Mouse (Mus musculus) embryonic facial prominence, embryonic 10.5 days (tissue): ENCODE measurements around the gene Erc2. TPM values are rescaled to one million over a fixed set of nuclear protein-coding genes. Genes with fewer than 3 reads are reported as not detected.
A peak's percentile ranks its signal among the peaks of the same experiment; 100 is the strongest.

ENCODE experiments used
- DNase-seq: peaks from one replicate; pipeline ENCODE4 v3.0.0-alpha.2; 2017; ENCODE audit warnings: low spot score
- H3K27ac ChIP-seq: fragments of 300-500 bp; sonication (generic); replicated peaks from 2 replicates; pipeline ENCODE4 v1.5.1; 2016; ENCODE audit warnings: mild to moderate bottlenecking
- H3K27me3 ChIP-seq: fragments of 300-500 bp; sonication (generic); replicated peaks from 2 replicates; pipeline ENCODE4 v1.6.1; 2016; ENCODE audit warnings: low read depth, mild to moderate bottlenecking; ENCODE audit not compliant: poor library complexity, severe bottlenecking
- H3K36me3 ChIP-seq: fragments of 300-500 bp; sonication (generic); replicated peaks from 2 replicates; pipeline ENCODE4 v1.6.1; 2016; ENCODE audit warnings: mild to moderate bottlenecking, moderate library complexity
- H3K4me1 ChIP-seq: fragments of 300-500 bp; sonication (generic); 2 replicates; pipeline ENCODE4 v1.6.1; 2016
- H3K4me3 ChIP-seq: fragments of 300-500 bp; sonication (generic); 2 replicates; pipeline ENCODE4 v1.5.1; 2016; ENCODE audit warnings: mild to moderate bottlenecking, moderate library complexity
- H3K9me3 ChIP-seq: fragments of 300-500 bp; sonication (generic); 2 replicates; pipeline ENCODE4 v1.6.1; 2016; ENCODE audit warnings: mild to moderate bottlenecking
- WGBS: fragments of 180-500 bp; shearing (Covaris S2); methylation state at CpG from one replicate; pipeline ENCODE4 v1.1.7; 2016; 5-methylcytosine and 5-hydroxymethylcytosine counted together
- polyA plus RNA-seq: library from polyadenylated mRNA; unstranded; fragments of >200 nt; fragmentation: Nextera tagmentation; extraction: Ambion mirVana; gene quantifications from 2 replicates; pipeline ENCODE4 v1.2.1, GENCODE M21; 2016

Gene Erc2
- polyA plus RNA-seq, 1 experiment from 2014 or later = 7.2 TPM

- H3K4me3 ChIP-seq = no peak overlapping the region
- no peaks in the 10 kb centered on the region for H3K36me3 ChIP-seq
- H3K27me3 ChIP-seq = no peaks in the 10 kb centered on the region
- WGBS = 85% methylated on average over 1 of the region's 1 CpGs
- H3K9me3 ChIP-seq = no peaks in the 10 kb centered on the region
- no peak for DNase-seq
- H3K27ac ChIP-seq = no peak overlapping the region
- H3K4me1 ChIP-seq = peaks cover 15% of the 10 kb centered on the region
Measured at GRCm38 (mm10) chr14:27933533-27933932, 311.3 kb downstream of the Erc2 start.

DNA sequence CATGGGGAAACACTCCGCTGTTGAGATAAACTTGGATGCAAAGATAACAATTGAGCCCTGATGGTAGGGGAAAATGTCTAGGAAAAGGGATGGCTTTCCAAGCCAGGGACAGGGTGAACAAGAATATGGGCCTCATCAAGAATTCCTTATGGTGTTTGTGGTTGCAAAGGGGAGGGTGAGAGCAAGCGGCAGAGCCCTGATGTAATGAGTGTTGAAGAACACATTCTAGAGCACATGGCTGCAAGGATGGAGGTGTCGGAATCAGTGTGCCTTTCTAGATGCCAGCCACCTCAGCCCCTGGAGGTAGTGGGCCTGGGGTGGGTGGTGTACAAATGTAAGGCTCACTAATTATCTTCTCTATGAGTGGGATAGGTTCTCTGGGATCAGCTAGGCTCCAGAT is 313.5 kb downstream of the Erc2 start:
- WGBS = 94% methylated on average over 3 of the region's 3 CpGs
- Histone ChIP-seq H3K4me3 (no peak overlapping the region), H3K27ac (no peak overlapping the region), H3K36me3 (no peaks in the 10 kb centered on the region), H3K27me3 (no peaks in the 10 kb centered on the region), H3K4me1 (peaks cover 19% of the 10 kb centered on the region), H3K9me3 (no peaks in the 10 kb centered on the region)
- DNase-seq = no peak

DNA sequence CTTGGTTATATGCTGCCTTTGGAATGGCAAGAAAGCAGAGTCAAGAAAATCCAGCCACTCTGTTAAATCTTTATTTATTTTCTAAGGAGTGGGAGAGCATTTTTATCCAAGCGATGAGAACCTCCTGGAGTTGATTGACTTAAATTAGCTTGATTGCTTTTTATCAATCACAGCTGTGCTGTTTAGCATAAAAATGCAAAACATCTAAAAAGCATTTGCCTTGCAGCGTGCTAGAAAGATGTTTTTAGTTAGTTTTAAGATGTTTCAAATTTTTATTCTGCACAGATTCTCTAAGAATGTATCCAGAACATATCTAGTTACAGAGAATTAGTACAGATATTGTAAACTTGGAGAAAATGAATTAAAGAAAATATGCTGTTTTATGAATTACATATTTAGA is 315.7 kb downstream of the Erc2 start:
- Histone ChIP-seq H3K36me3 (no peaks in the 10 kb centered on the region), H3K27ac (no peak overlapping the region), H3K27me3 (no peaks in the 10 kb centered on the region), H3K9me3 (no peaks in the 10 kb centered on the region), H3K4me3 (no peak overlapping the region), H3K4me1 (peaks cover 19% of the 10 kb centered on the region)
- DNase-seq = no peak
- 37% methylated on average over 2 of the region's 2 CpGs for WGBS

GRCm38 (mm10) chr14:27945276-27945675 is 323.0 kb downstream of the Erc2 start:
- peaks cover 8% of the 10 kb centered on the region for H3K4me1 ChIP-seq
- H3K9me3 ChIP-seq = no peaks in the 10 kb centered on the region
- no peak for DNase-seq
- WGBS = 32% methylated on average over 1 of the region's 1 CpGs
- H3K27ac ChIP-seq = no peak overlapping the region
- no peak overlapping the region for H3K4me3 ChIP-seq
- no peaks in the 10 kb centered on the region for H3K27me3 ChIP-seq
- no peaks in the 10 kb centered on the region for H3K36me3 ChIP-seq

DNA sequence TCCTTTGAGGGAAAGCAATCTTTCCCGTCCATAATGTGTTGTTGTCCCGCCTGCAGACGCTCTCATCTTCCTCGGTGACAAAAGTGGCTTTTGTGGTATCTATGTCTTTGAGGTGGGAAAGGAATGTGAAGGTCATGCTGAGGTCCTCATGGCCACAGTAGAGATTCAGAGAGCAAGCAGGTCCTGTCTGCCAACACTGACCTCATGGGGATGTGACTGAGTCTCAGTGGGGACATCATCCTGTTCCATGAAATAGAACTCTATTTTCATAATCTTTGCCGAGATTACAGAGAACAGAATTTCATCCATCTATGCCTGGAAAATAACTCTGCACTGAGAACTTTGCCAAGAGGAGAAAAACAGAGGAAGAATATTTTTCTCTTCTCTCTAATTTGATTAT is 324.0 kb downstream of the Erc2 start:
- Histone ChIP-seq H3K27ac (no peak overlapping the region), H3K4me1 (peaks cover 8% of the 10 kb centered on the region), H3K4me3 (no peak overlapping the region), H3K9me3 (no peaks in the 10 kb centered on the region), H3K36me3 (no peaks in the 10 kb centered on the region), H3K27me3 (no peaks in the 10 kb centered on the region)
- no peak for DNase-seq
- WGBS = 42% methylated on average over 5 of the region's 5 CpGs

GRCm38 (mm10) chr14:27948391-27948790 is 326.2 kb downstream of the Erc2 start:
- H3K36me3 ChIP-seq = no peaks in the 10 kb centered on the region
- H3K4me3 ChIP-seq = no peak overlapping the region
- H3K27me3 ChIP-seq = no peaks in the 10 kb centered on the region
- H3K9me3 ChIP-seq = no peaks in the 10 kb centered on the region
- peak; percentile 46 for DNase-seq
- peaks cover 8% of the 10 kb centered on the region for H3K4me1 ChIP-seq
- H3K27ac ChIP-seq = no peak overlapping the region
- 69% methylated on average over 8 of the region's 8 CpGs for WGBS

DNA sequence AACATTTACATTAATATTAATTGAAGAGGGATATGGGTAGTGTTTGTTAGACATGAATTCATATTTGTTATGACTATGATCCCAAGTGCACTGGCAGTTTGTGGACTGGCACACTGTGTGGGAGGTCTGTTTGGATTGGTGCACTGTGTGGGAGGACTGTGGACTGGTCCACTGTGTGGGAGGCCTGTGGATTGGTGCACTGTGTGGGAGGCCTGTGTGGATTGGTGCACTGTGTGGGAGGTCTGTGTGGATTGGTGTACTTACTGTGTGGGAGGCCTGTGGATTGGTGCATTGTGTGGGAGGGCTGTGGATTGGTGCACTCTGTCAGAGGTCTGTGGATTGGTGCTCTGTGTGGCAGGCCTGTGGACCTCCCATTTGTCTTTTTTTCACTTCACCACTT is 331.6 kb downstream of the Erc2 start:
- H3K4me3 ChIP-seq = no peak overlapping the region
- H3K4me1 ChIP-seq = no peaks in the 10 kb centered on the region
- no peak for DNase-seq
- H3K27ac ChIP-seq = no peak overlapping the region
- no peaks in the 10 kb centered on the region for H3K36me3 ChIP-seq
- H3K9me3 ChIP-seq = 0 out of 2 replicates have a peak, but pooled peaks cover under 1% of the 10 kb centered on the region
- H3K27me3 ChIP-seq = no peaks in the 10 kb centered on the region

DNA sequence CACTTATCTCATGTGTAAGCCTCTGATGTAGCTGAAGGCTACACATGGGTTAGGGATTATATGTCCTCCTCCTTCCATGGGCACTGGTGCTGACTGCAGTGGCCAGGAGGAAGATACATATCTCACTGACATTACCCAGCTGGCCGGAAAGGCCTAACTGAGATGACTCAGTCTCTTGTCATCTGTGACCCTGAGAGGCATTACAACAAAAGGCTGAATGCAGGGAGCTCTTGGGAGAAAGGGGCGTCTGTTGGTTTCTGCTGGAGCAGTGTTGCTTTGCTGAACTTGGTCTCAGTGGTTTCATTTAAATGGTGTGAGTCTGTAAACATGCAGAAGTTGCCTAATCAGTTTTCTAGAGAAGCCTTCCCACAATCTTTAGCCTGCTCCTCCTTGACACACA is 334.6 kb downstream of the Erc2 start:
- WGBS = 73% methylated on average over 2 of the region's 2 CpGs
- Histone ChIP-seq H3K36me3 (no peaks in the 10 kb centered on the region), H3K27me3 (no peaks in the 10 kb centered on the region), H3K4me3 (no peak overlapping the region), H3K27ac (no peak overlapping the region), H3K9me3 (0 out of 2 replicates have a peak, but pooled peaks cover 3% of the 10 kb centered on the region), H3K4me1 (no peaks in the 10 kb centered on the region)
- DNase-seq = no peak

- 90% methylated on average over 6 of the region's 6 CpGs for WGBS
Measured at GRCm38 (mm10) chr14:27973701-27974100, 351.5 kb downstream of the Erc2 start.

GRCm38 (mm10) chr14:27975661-27976060 is 353.4 kb downstream of the Erc2 start:
- Histone ChIP-seq H3K9me3 (no peaks in the 10 kb centered on the region), H3K4me1 (no peaks in the 10 kb centered on the region)
- 80% methylated on average over 1 of the region's 1 CpGs for WGBS

More at GRCm38 (mm10) chr14:27973701-27974100, 351.5 kb downstream of the Erc2 start:
- Histone ChIP-seq H3K4me3 (no peak overlapping the region), H3K4me1 (no peaks in the 10 kb centered on the region), H3K27ac (no peak overlapping the region), H3K36me3 (no peaks in the 10 kb centered on the region), H3K27me3 (no peaks in the 10 kb centered on the region), H3K9me3 (no peaks in the 10 kb centered on the region)
- DNase-seq = no peak

DNA sequence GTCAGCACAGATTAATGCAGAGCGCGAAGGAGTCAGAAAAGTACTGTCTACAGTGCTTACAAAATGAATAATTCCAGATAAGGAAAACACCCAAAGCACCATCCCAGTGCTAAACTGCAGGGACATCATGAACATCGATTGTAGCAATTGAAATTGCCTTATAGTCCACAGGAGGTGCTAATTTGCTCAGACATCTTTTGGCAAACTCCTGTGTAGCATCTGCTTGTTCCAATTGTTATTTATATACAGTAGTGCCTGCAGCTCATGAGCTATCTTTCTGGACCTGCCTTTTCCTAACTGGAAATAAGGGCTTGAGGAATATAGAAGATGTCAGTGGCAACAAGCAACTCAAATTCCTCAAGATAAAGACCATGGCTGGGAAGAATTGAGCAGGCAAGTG is 362.5 kb downstream of the Erc2 start:
- DNase-seq = no peak
- 90% methylated on average over 3 of the region's 3 CpGs for WGBS

More at GRCm38 (mm10) chr14:27975661-27976060, 353.4 kb downstream of the Erc2 start:
- no peaks in the 10 kb centered on the region for H3K36me3 ChIP-seq
- no peak overlapping the region for H3K27ac ChIP-seq
- no peaks in the 10 kb centered on the region for H3K27me3 ChIP-seq
- no peak for DNase-seq
- H3K4me3 ChIP-seq = no peak overlapping the region

DNA sequence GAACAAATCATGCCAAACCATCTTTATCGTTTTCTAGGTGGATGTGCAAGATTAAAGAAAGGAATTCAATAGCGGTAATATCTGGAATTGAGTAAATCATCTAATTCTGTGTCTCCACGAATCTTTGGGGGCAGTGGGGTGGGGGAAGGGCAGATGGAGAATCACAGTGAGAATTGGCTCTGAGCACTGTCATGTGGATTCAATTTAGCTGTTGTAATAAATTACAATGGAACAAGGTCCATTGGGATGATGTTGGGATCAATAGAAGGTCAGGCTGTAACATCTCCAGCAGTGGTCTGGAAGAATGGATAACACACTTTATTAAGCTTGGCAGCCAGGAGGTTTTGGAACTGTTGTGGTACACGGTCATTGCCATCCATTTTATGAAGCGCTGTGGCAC is 363.0 kb downstream of the Erc2 start:
- WGBS = 71% methylated on average over 5 of the region's 5 CpGs
- H3K36me3 ChIP-seq = no peaks in the 10 kb centered on the region
- no peak for DNase-seq
- no peaks in the 10 kb centered on the region for H3K9me3 ChIP-seq
- no peak overlapping the region for H3K4me3 ChIP-seq
- peaks cover 5% of the 10 kb centered on the region for H3K4me1 ChIP-seq
- H3K27me3 ChIP-seq = no peaks in the 10 kb centered on the region
- H3K27ac ChIP-seq = no peak overlapping the region

More for the DNA sequence above, 362.5 kb downstream of the Erc2 start:
- Histone ChIP-seq H3K36me3 (no peaks in the 10 kb centered on the region), H3K27ac (no peak overlapping the region), H3K27me3 (no peaks in the 10 kb centered on the region), H3K9me3 (no peaks in the 10 kb centered on the region), H3K4me3 (no peak overlapping the region), H3K4me1 (peaks cover 5% of the 10 kb centered on the region)

DNA sequence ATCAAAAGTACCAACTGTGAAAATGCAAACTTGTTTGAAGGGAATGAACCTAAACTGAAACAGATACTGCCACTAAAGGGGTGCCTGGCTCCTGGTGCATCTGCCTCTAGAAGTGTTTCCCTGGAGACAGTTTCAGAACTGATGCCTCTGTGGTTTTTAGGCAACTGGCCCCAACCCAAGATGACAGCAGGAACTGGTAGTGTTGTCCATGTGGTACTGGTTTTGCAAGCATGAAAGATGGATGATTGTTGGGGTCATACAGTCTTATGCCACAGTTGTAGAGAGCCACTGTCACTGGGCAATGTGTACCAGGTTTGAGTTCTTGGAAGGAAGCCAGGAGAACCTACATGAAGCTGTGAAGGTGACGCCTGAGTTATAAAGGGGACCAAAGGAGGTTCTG is 365.2 kb downstream of the Erc2 start:
- H3K4me3 ChIP-seq = no peak overlapping the region
- no peak overlapping the region for H3K27ac ChIP-seq
- peaks cover 5% of the 10 kb centered on the region for H3K4me1 ChIP-seq
- whole genome bisulfite sequencing = 87% methylated on average over 1 of the region's 1 CpGs
- DNase-seq = no peak
- no peaks in the 10 kb centered on the region for H3K27me3 ChIP-seq
- no peaks in the 10 kb centered on the region for H3K36me3 ChIP-seq
- no peaks in the 10 kb centered on the region for H3K9me3 ChIP-seq

- Histone ChIP-seq H3K4me3 (no peak overlapping the region), H3K9me3 (no peaks in the 10 kb centered on the region), H3K27me3 (no peaks in the 10 kb centered on the region), H3K27ac (no peak overlapping the region), H3K36me3 (no peaks in the 10 kb centered on the region), H3K4me1 (peaks cover 21% of the 10 kb centered on the region)
- 41% methylated on average over 3 of the region's 3 CpGs for WGBS
- no peak for DNase-seq
Measured at GRCm38 (mm10) chr14:27998551-27998950, 376.3 kb downstream of the Erc2 start.
